Mouse (Mus musculus): ENCODE data around the gene Fkbp9. TPM values are rescaled to one million over a fixed set of nuclear protein-coding genes. Genes with fewer than 3 reads are reported as not detected.

Fkbp9 gene
- total RNA-seq, 4 experiments from 2014 or later = 72.5 to 109 (median 90.2) TPM

GRCm38 (mm10) chr6:56906121-56906846, 74.4 kb downstream of the Fkbp9 start:
- no peak for DNase-seq

DNA sequence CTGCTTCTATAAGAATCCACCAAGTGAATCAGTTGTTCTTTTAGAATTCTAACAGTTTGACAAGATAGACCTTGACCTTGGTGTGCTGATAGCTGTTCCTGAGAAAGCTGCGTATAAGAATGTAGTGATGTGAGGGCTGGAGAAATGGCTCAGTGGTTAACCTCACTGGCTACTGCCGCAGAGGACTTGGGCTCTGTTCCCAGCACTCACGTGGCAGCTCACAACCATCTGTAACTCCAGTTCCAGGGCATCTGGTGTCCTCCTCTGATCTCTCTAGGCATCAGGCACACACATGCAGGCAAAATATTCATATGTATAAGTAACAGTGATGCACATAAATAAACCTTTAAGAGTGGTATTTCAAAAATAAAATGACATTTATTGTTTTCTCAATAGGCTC, 76.1 kb downstream of the Fkbp9 start:
- no peak for DNase-seq

DNA sequence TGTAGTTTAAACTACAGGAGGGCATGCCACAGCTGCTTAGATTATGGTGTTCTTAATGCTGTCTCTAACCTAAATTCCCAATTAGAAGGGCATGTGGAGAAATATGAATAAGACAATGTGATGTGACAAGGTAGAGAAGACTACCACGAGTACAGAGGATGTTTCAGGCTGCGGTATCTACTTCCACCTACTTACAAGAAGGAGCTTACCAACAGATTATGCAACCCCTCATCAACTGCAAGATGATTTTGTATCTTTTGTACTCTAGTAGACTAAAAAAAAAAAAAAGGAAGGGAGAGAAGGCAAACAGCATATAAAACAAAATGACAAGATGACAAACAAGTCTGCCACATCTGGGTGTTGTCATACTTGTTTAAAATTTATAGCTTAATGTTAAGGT, 76.5 kb downstream of the Fkbp9 start:
- no peak for DNase-seq

DNA sequence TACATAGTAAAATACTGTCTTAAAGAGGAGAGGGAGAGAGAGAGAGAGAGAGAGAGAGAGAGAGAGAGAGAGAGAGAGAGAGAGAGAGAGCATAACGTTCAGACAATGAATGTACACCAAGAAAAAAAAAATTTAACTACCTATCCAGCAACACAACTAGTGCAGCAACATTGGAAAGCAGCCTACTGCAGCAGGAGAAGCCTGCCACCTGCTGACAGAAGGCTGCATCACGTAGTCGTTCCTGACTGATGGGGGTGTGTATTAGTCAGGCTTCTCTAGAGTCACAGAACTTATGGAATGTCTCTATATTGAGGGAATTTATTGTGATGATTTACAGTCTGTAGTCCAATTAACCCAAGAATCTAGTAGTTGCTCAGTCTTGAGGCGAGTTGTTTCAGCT, 77.1 kb downstream of the Fkbp9 start:
- DNase-seq = peak; percentile 37

GRCm38 (mm10) chr6:56910910-56911309, 79.1 kb downstream of the Fkbp9 start:
- DNase-seq = no peak

- no peak for DNase-seq
These were observed 81.4 kb downstream of the Fkbp9 start for GRCm38 (mm10) chr6:56913092-56913858.

GRCm38 (mm10) chr6:56916279-56916678, 84.4 kb downstream of the Fkbp9 start:
- DNase-seq = no peak

DNA sequence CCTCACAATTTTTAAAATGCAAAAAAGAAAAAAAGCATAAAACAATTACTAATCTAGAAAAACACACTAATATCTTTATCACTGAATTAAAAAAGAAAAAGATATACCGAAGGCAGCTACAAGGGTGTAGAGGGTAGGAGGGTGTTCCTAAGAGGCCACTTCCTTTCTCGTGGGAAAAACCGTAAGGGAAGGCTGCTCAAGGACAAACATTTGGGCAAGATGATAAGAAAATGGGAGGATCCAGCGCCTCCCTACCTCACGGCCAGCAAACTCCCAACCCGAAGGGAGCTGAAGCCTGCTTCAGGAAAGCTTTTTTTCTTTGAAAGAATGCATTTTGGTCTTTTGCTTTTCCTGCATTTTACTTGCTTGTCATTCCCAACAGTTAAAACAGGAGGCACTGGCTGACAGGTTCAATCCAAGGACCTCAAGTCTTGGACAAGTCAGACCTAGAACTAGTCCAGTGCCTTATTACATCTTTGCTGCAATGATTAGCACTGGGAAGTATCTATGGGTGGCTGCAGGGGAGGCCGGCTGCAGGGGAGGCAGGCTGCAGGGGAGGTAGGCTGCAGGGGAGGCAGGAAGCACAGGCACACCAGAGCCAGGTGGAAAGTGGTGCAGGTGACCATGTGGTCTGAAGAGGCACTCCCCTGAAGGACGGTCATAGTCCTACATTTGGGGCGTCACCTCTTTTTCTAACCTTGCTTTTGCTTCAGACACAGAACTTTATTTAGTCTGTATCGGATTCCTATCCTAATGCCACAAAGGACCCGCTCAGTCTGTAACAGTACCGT, 85.9 kb downstream of the Fkbp9 start:
- DNase-seq = no peak

DNA sequence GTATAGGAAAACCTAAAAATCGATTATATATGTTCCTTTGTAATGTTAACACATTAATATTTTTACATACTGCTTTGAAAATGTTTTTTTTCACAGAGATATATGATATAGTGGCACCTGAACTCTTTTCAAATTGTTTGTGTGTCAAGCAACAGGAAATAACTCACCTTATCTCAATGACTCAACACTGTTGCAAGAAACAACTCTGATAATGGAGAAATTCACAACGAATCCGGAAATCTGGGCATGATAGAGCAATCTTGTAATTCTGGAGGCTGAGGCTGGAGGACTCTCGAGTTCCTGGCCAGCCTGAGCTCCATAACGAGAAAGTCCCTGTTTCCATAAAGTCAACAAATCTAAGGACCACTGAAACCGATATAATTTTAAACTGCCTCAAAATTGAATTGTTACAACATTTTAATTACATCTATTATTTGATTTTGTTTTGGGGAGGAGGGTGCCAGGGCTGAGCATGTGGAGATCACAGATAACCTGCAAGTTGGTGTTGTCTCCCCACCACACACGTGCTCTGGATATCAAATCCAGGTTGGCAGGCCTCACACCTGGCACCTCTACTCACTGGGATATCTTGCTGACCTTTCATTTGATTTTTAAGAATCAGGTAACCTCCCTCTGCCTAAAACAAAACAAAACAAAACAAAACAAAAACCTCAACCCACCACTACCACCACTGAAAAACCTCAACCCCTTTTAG, 87.6 kb downstream of the Fkbp9 start:
- no peak for DNase-seq

DNA sequence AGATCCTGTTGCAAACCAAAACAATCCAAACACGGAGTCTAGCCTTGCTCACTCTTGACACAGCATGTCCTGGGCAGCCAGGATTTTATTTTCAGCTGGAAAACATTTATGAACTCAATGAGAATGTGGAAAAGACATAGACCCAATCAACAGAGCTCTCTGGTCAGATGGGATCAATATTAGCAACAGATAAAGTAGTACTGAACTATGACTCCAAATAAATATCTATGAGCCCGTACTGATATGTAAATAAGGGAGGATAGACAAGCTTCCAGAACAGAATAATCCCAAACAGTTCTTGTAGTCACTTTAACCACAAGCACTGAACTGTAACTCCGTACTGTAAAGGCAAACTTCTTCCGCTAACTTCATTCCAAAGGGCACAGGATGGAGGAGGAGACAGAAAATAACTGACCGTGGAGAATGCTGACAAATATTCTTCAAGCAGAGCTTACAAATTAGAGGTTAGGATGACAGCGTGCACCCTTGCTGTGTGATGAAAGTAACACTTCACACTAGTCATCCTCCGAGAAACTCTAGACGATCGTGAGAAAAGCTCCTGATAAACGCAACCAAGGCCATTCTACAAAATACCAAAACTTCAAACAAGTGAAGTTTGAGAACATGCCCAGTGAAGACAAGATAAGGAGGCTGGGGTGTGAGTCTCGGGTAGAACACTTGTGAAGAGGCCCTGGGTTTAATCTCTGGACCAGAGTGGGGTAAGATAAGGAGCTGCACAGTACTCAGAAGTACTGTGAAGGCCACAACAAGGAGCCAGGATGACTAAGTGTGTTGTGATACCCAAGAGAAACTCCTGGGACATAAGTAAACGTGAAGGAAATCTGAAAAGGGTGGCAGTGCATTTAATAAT, 88.6 kb downstream of the Fkbp9 start:
- DNase-seq = no peak

DNA sequence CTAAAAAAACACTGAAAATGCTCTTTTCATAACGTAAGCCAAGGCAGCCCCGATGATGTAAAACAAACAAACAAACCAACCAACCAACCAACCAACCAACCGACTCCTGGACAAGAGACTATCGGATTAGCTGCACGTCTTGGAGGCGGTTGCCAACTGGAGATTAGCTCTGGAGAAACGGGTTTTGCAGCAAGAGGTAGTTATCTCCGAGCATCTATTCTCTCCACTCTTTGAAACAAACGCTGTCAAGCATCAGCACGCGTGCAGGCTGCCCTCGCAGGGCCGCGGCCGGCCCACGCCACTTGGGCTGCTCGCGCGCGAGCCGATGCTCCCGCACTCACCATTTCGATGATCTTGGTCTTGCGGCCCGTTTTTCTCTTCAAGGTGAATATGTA, 91.5 kb downstream of the Fkbp9 start:
- no peak for DNase-seq

- DNase-seq = peak; percentile 90
These were observed 92.2 kb downstream of the Fkbp9 start, which contains the start of the genes Nt5c3 and Vmn1r4 for GRCm38 (mm10) chr6:56923726-56924707. Gene Nt5c3 (minus strand): TSS chr6:56923932. Gene Vmn1r4 (plus strand): TSS chr6:56924015.

Other genes with a start within 250 kb of the Fkbp9 start
- 10 to 100 TPM; 20.1 to 25.2 (median 23.4) TPM for gene Lsm5, start 127.3 kb upstream of the Fkbp9 start, total RNA-seq (2022)
- 10 to 100 TPM; 29.5 to 36.6 (median 31.3) TPM for gene Avl9, start 117.2 kb upstream of the Fkbp9 start, total RNA-seq (2022)
- gene Kbtbd2, start 34.2 kb upstream of the Fkbp9 start, total RNA-seq (2022) = 10 to 100 TPM; 31.8 to 37.0 (median 33.8) TPM
- gene Nt5c3, start 91.9 kb downstream of the Fkbp9 start, total RNA-seq (2022) = 10 to 100 TPM; 24.7 to 34.6 (median 29.4) TPM
- 1 to 10 TPM in 1 of 4 experiments, under 1 TPM in 3; 0.46 to 1.1 (median 0.52) TPM for gene Vmn1r4, start 92.0 kb downstream of the Fkbp9 start, total RNA-seq (2022)
- gene Vmn1r5, start 138.2 kb downstream of the Fkbp9 start, total RNA-seq (2022) = not detected
- gene Vmn1r6, start 165.2 kb downstream of the Fkbp9 start, total RNA-seq (2022) = under 1 TPM in 1 of 4 experiments, not detected in 3; 0.03 TPM
- gene Vmn1r7, start 193.3 kb downstream of the Fkbp9 start, total RNA-seq (2022) = not detected
- not detected for gene Vmn1r8, start 200.2 kb downstream of the Fkbp9 start, total RNA-seq (2022)
- not detected for gene Vmn1r9, start 234.7 kb downstream of the Fkbp9 start, total RNA-seq (2022)